Mouse (Mus musculus): Measurements from ENCODE around the gene Fscn1. TPM values are rescaled to one million over a fixed set of nuclear protein-coding genes. Genes with fewer than 3 reads are reported as not detected.

The Fscn1 gene
- polyA plus RNA-seq, 1 experiment from 2014 or later: 478 TPM

- peak; percentile 39; the same call in 1 of the 2 replicates for ATAC-seq
- 28% methylated on average over 9 of the region's 9 CpGs for WGBS
These were observed 28.0 kb upstream of the Fscn1 start for GRCm38 (mm10) chr5:142932084-142932685.

GRCm38 (mm10) chr5:142932731-142933130 is 27.4 kb upstream of the Fscn1 start:
- Histone ChIP-seq H3K4me1 (ENCODE audit: control insufficient read depth, insufficient read depth, low read depth, low read length) (peaks cover 8% of the 10 kb centered on the region), H3K36me3 (ENCODE audit: control insufficient read depth, insufficient read depth, low read length) (no peaks in the 10 kb centered on the region), H3K9ac (ENCODE audit: low read depth, low read length) (no peak overlapping the region), H3K4me2 (ENCODE audit: low read length) (no peak overlapping the region), H3K27ac (ENCODE audit: low read depth, low read length) (no peak overlapping the region), H3K4me3 (ENCODE audit: low read length) (no peak overlapping the region), H3K9me3 (ENCODE audit: control insufficient read depth, low read length) (no peaks in the 10 kb centered on the region), H3K27me3 (replicated peaks; ENCODE audit: control insufficient read depth, insufficient read depth, low read length) (peaks cover 6% of the 10 kb centered on the region; the same call in 1 of the 2 replicates)
- WGBS: 77% methylated on average over 8 of the region's 8 CpGs
- ATAC-seq: no peak

More at GRCm38 (mm10) chr5:142932084-142932685, 28.0 kb upstream of the Fscn1 start:
- H3K27me3 ChIP-seq (replicated peaks; ENCODE audit: control insufficient read depth, insufficient read depth, low read length): peaks cover 7% of the 10 kb centered on the region; the same call in 1 of the 2 replicates
- H3K4me2 ChIP-seq (ENCODE audit: low read length): no peak overlapping the region
- H3K9me3 ChIP-seq (ENCODE audit: control insufficient read depth, low read length): no peaks in the 10 kb centered on the region
- peaks cover 8% of the 10 kb centered on the region for H3K4me1 ChIP-seq (ENCODE audit: control insufficient read depth, insufficient read depth, low read depth, low read length)
- H3K4me3 ChIP-seq (ENCODE audit: low read length): no peak overlapping the region
- H3K27ac ChIP-seq (ENCODE audit: low read depth, low read length): no peak overlapping the region
- H3K36me3 ChIP-seq (ENCODE audit: control insufficient read depth, insufficient read depth, low read length): no peaks in the 10 kb centered on the region
- no peak overlapping the region for H3K9ac ChIP-seq (ENCODE audit: low read depth, low read length)

GRCm38 (mm10) chr5:142935642-142936335 is 24.4 kb upstream of the Fscn1 start:
- Histone ChIP-seq H3K9me3 (ENCODE audit: control insufficient read depth, low read length) (no peaks in the 10 kb centered on the region), H3K4me3 (ENCODE audit: low read length) (peak overlapping the region; percentile 4; the same call in 1 of the 2 replicates), H3K36me3 (ENCODE audit: control insufficient read depth, insufficient read depth, low read length) (no peaks in the 10 kb centered on the region), H3K27me3 (replicated peaks; ENCODE audit: control insufficient read depth, insufficient read depth, low read length) (no peaks in the 10 kb centered on the region), H3K4me2 (ENCODE audit: low read length) (peak overlapping the region; percentile 42), H3K4me1 (ENCODE audit: control insufficient read depth, insufficient read depth, low read depth, low read length) (peaks cover 4% of the 10 kb centered on the region), H3K9ac (ENCODE audit: low read depth, low read length) (peak overlapping the region; percentile 49; the same call in 1 of the 2 replicates), H3K27ac (ENCODE audit: low read depth, low read length) (no peak overlapping the region)
- peak; percentile 78 for ATAC-seq
- WGBS: 19% methylated on average over 13 of the region's 13 CpGs

GRCm38 (mm10) chr5:142936336-142936719 is 23.8 kb upstream of the Fscn1 start:
- peak overlapping the region; percentile 42 for H3K4me2 ChIP-seq (ENCODE audit: low read length)
- no peaks in the 10 kb centered on the region for H3K9me3 ChIP-seq (ENCODE audit: control insufficient read depth, low read length)
- H3K4me3 ChIP-seq (ENCODE audit: low read length): peak overlapping the region; percentile 4; the same call in 1 of the 2 replicates
- ATAC-seq: peak; percentile 48; the same call in 1 of the 2 replicates
- H3K36me3 ChIP-seq (ENCODE audit: control insufficient read depth, insufficient read depth, low read length): no peaks in the 10 kb centered on the region
- H3K27me3 ChIP-seq (replicated peaks; ENCODE audit: control insufficient read depth, insufficient read depth, low read length): no peaks in the 10 kb centered on the region
- peak overlapping the region; percentile 49; the same call in 1 of the 2 replicates for H3K9ac ChIP-seq (ENCODE audit: low read depth, low read length)
- H3K27ac ChIP-seq (ENCODE audit: low read depth, low read length): no peak overlapping the region
- H3K4me1 ChIP-seq (ENCODE audit: control insufficient read depth, insufficient read depth, low read depth, low read length): peaks cover 4% of the 10 kb centered on the region
- 4% methylated on average over 17 of the region's 17 CpGs for WGBS

- Histone ChIP-seq H3K9me3 (ENCODE audit: control insufficient read depth, low read length) (no peaks in the 10 kb centered on the region), H3K4me1 (ENCODE audit: control insufficient read depth, insufficient read depth, low read depth, low read length) (peaks cover 4% of the 10 kb centered on the region), H3K9ac (ENCODE audit: low read depth, low read length) (no peak overlapping the region), H3K4me2 (ENCODE audit: low read length) (no peak overlapping the region), H3K27ac (ENCODE audit: low read depth, low read length) (no peak overlapping the region), H3K27me3 (replicated peaks; ENCODE audit: control insufficient read depth, insufficient read depth, low read length) (no peaks in the 10 kb centered on the region), H3K36me3 (ENCODE audit: control insufficient read depth, insufficient read depth, low read length) (no peaks in the 10 kb centered on the region), H3K4me3 (ENCODE audit: low read length) (no peak overlapping the region)
- 39% methylated on average over 19 of the region's 19 CpGs for WGBS
- ATAC-seq: no peak
These were observed 22.0 kb upstream of the Fscn1 start for GRCm38 (mm10) chr5:142937956-142938727.

- WGBS: 79% methylated on average over 2 of the region's 2 CpGs
These were observed 19.8 kb upstream of the Fscn1 start for GRCm38 (mm10) chr5:142940393-142940792.

GRCm38 (mm10) chr5:142944979-142945682 is 15.0 kb upstream of the Fscn1 start:
- Histone ChIP-seq H3K4me3 (ENCODE audit: low read length) (no peak overlapping the region), H3K27me3 (replicated peaks; ENCODE audit: control insufficient read depth, insufficient read depth, low read length) (no peaks in the 10 kb centered on the region), H3K27ac (ENCODE audit: low read depth, low read length) (no peak overlapping the region), H3K4me2 (ENCODE audit: low read length) (no peak overlapping the region), H3K4me1 (ENCODE audit: control insufficient read depth, insufficient read depth, low read depth, low read length) (no peaks in the 10 kb centered on the region), H3K9me3 (ENCODE audit: control insufficient read depth, low read length) (no peaks in the 10 kb centered on the region), H3K9ac (ENCODE audit: low read depth, low read length) (no peak overlapping the region), H3K36me3 (ENCODE audit: control insufficient read depth, insufficient read depth, low read length) (no peaks in the 10 kb centered on the region)
- WGBS: 71% methylated on average over 8 of the region's 8 CpGs
- ATAC-seq: no peak

More at GRCm38 (mm10) chr5:142940393-142940792, 19.8 kb upstream of the Fscn1 start:
- Histone ChIP-seq H3K4me1 (ENCODE audit: control insufficient read depth, insufficient read depth, low read depth, low read length) (peaks cover 4% of the 10 kb centered on the region), H3K27ac (ENCODE audit: low read depth, low read length) (no peak overlapping the region), H3K4me2 (ENCODE audit: low read length) (no peak overlapping the region), H3K27me3 (replicated peaks; ENCODE audit: control insufficient read depth, insufficient read depth, low read length) (no peaks in the 10 kb centered on the region), H3K4me3 (ENCODE audit: low read length) (no peak overlapping the region), H3K9ac (ENCODE audit: low read depth, low read length) (no peak overlapping the region), H3K36me3 (ENCODE audit: control insufficient read depth, insufficient read depth, low read length) (no peaks in the 10 kb centered on the region), H3K9me3 (ENCODE audit: control insufficient read depth, low read length) (no peaks in the 10 kb centered on the region)
- ATAC-seq: no peak

- Histone ChIP-seq H3K4me2 (ENCODE audit: low read length) (no peak overlapping the region), H3K9me3 (ENCODE audit: control insufficient read depth, low read length) (no peaks in the 10 kb centered on the region), H3K27ac (ENCODE audit: low read depth, low read length) (no peak overlapping the region), H3K4me1 (ENCODE audit: control insufficient read depth, insufficient read depth, low read depth, low read length) (no peaks in the 10 kb centered on the region), H3K9ac (ENCODE audit: low read depth, low read length) (no peak overlapping the region), H3K27me3 (replicated peaks; ENCODE audit: control insufficient read depth, insufficient read depth, low read length) (no peaks in the 10 kb centered on the region), H3K4me3 (ENCODE audit: low read length) (no peak overlapping the region), H3K36me3 (ENCODE audit: control insufficient read depth, insufficient read depth, low read length) (no peaks in the 10 kb centered on the region)
- whole genome bisulfite sequencing: 75% methylated on average over 7 of the region's 7 CpGs
- ATAC-seq: no peak
These were observed 12.7 kb upstream of the Fscn1 start for GRCm38 (mm10) chr5:142947460-142947859.
